Mouse (Mus musculus): ENCODE measurements around the gene Capza1. TPM values are rescaled to one million over a fixed set of nuclear protein-coding genes. Genes with fewer than 3 reads are reported as not detected.

Capza1 gene
- polyA plus RNA-seq, 2 experiments = 88.6 to 198 TPM

- Histone ChIP-seq H3K4me3 (replicated peaks; ENCODE audit: low read length) (peak overlapping the region; percentile 47), H3K9me3 (ENCODE audit: control insufficient read depth, low read length) (no peaks in the 10 kb centered on the region), H3K36me3 (ENCODE audit: control insufficient read depth, insufficient read depth, low read length) (no peaks in the 10 kb centered on the region), H3K9ac (ENCODE audit: low read depth, low read length, severe bottlenecking) (no peak overlapping the region), H3K4me1 (ENCODE audit: control insufficient read depth, insufficient read depth, low read length) (peaks cover 20% of the 10 kb centered on the region), H3K27ac (replicated peaks; ENCODE audit: low read depth, low read length) (no peak overlapping the region), H3K4me2 (replicated peaks; ENCODE audit: low read depth, low read length, severe bottlenecking) (peak overlapping the region; percentile 74), H3K27me3 (ENCODE audit: control insufficient read depth, insufficient read depth, low read length) (peaks cover 67% of the 10 kb centered on the region)
- no peak for TF ChIP-seq POLR2A (IDR thresholded peaks at IDR 0.05; ENCODE audit: borderline replicate concordance, extremely low read depth, insufficient read depth, insufficient read length)
- ATAC-seq (ENCODE audit: low FRiP score, low read depth) (no peak), DNase-seq (ENCODE audit: low spot score) (no peak)
- 19% methylated on average over 12 of the region's 12 CpGs for WGBS
These were observed 82.1 kb downstream of the Capza1 start for GRCm38 (mm10) chr3:104782061-104782681.

GRCm38 (mm10) chr3:104781471-104781903 lies 82.8 kb downstream of the Capza1 start, which contains the start of gene Fam19a3:
Fam19a3 (minus strand) TSS chr3:104781840.
- Histone ChIP-seq H3K4me1 (ENCODE audit: control insufficient read depth, insufficient read depth, low read length) (peaks cover 24% of the 10 kb centered on the region), H3K9me3 (ENCODE audit: control insufficient read depth, low read length) (no peaks in the 10 kb centered on the region), H3K4me2 (replicated peaks; ENCODE audit: low read depth, low read length, severe bottlenecking) (peak within 1 kb of the TSS; percentile 74), H3K36me3 (ENCODE audit: control insufficient read depth, insufficient read depth, low read length) (no peaks in the 10 kb centered on the region), H3K9ac (ENCODE audit: low read depth, low read length, severe bottlenecking) (peak within 1 kb of the TSS; percentile 21), H3K27ac (replicated peaks; ENCODE audit: low read depth, low read length) (no peak within 1 kb of the TSS), H3K27me3 (ENCODE audit: control insufficient read depth, insufficient read depth, low read length) (peaks cover 74% of the 10 kb centered on the region), H3K4me3 (replicated peaks; ENCODE audit: low read length) (peak within 1 kb of the TSS; percentile 47)
- DNase-seq (ENCODE audit: low spot score) (no peak), ATAC-seq (ENCODE audit: low FRiP score, low read depth) (no peak)
- no peak for TF ChIP-seq POLR2A (IDR thresholded peaks at IDR 0.05; ENCODE audit: borderline replicate concordance, extremely low read depth, insufficient read depth, insufficient read length)
- 0% methylated on average over 18 of the region's 26 CpGs for WGBS

GRCm38 (mm10) chr3:104780561-104781420 lies 83.5 kb downstream of the Capza1 start, which contains the start of gene Ppm1j:
Ppm1j (plus strand) TSS chr3:104781056.
- no peak for TF ChIP-seq POLR2A (IDR thresholded peaks at IDR 0.05; ENCODE audit: borderline replicate concordance, extremely low read depth, insufficient read depth, insufficient read length)
- DNase-seq (ENCODE audit: low spot score) (peak; percentile 51), ATAC-seq (ENCODE audit: low FRiP score, low read depth) (peak; percentile 68)
- WGBS = 2% methylated on average over 56 of the region's 56 CpGs
- Histone ChIP-seq H3K9me3 (ENCODE audit: control insufficient read depth, low read length) (no peaks in the 10 kb centered on the region), H3K9ac (ENCODE audit: low read depth, low read length, severe bottlenecking) (peak within 1 kb of the TSS; percentile 21), H3K4me1 (ENCODE audit: control insufficient read depth, insufficient read depth, low read length) (peaks cover 24% of the 10 kb centered on the region), H3K4me2 (replicated peaks; ENCODE audit: low read depth, low read length, severe bottlenecking) (peak within 1 kb of the TSS; percentile 74), H3K27ac (replicated peaks; ENCODE audit: low read depth, low read length) (no peak within 1 kb of the TSS), H3K4me3 (replicated peaks; ENCODE audit: low read length) (peak within 1 kb of the TSS; percentile 47), H3K36me3 (ENCODE audit: control insufficient read depth, insufficient read depth, low read length) (no peaks in the 10 kb centered on the region), H3K27me3 (ENCODE audit: control insufficient read depth, insufficient read depth, low read length) (peaks cover 77% of the 10 kb centered on the region)

GRCm38 (mm10) chr3:104779949-104780348 lies 84.4 kb downstream of the Capza1 start:
- Histone ChIP-seq H3K36me3 (ENCODE audit: control insufficient read depth, insufficient read depth, low read length) (no peaks in the 10 kb centered on the region), H3K9me3 (ENCODE audit: control insufficient read depth, low read length) (no peaks in the 10 kb centered on the region), H3K4me1 (ENCODE audit: control insufficient read depth, insufficient read depth, low read length) (peaks cover 24% of the 10 kb centered on the region), H3K4me3 (replicated peaks; ENCODE audit: low read length) (no peak overlapping the region), H3K27me3 (ENCODE audit: control insufficient read depth, insufficient read depth, low read length) (peaks cover 76% of the 10 kb centered on the region), H3K9ac (ENCODE audit: low read depth, low read length, severe bottlenecking) (no peak overlapping the region), H3K4me2 (replicated peaks; ENCODE audit: low read depth, low read length, severe bottlenecking) (no peak overlapping the region), H3K27ac (replicated peaks; ENCODE audit: low read depth, low read length) (no peak overlapping the region)
- under 1% methylated on average over 7 of the region's 7 CpGs for WGBS
- no peak for TF ChIP-seq POLR2A (IDR thresholded peaks at IDR 0.05; ENCODE audit: borderline replicate concordance, extremely low read depth, insufficient read depth, insufficient read length)
- ATAC-seq (ENCODE audit: low FRiP score, low read depth) = no peak
- peak; percentile 82 for DNase-seq (ENCODE audit: low spot score)

GRCm38 (mm10) chr3:104777342-104777741 lies 87.0 kb downstream of the Capza1 start:
- Histone ChIP-seq H3K9me3 (ENCODE audit: control insufficient read depth, low read length) (no peaks in the 10 kb centered on the region), H3K27me3 (ENCODE audit: control insufficient read depth, insufficient read depth, low read length) (peaks cover 54% of the 10 kb centered on the region), H3K9ac (ENCODE audit: low read depth, low read length, severe bottlenecking) (peak overlapping the region; percentile 47), H3K4me1 (ENCODE audit: control insufficient read depth, insufficient read depth, low read length) (peaks cover 31% of the 10 kb centered on the region), H3K36me3 (ENCODE audit: control insufficient read depth, insufficient read depth, low read length) (no peaks in the 10 kb centered on the region), H3K4me2 (replicated peaks; ENCODE audit: low read depth, low read length, severe bottlenecking) (peak overlapping the region; percentile 78), H3K27ac (replicated peaks; ENCODE audit: low read depth, low read length) (no peak overlapping the region), H3K4me3 (replicated peaks; ENCODE audit: low read length) (peak overlapping the region; percentile 39)
- ATAC-seq (ENCODE audit: low FRiP score, low read depth) = peak; percentile 23; the same call in 1 of the 2 replicates
- WGBS = 0% methylated on average over 20 of the region's 20 CpGs
- TF ChIP-seq POLR2A (IDR thresholded peaks at IDR 0.05; ENCODE audit: borderline replicate concordance, extremely low read depth, insufficient read depth, insufficient read length) = no peak
- no peak for DNase-seq (ENCODE audit: low spot score)
